Mouse (Mus musculus) heart, postnatal 10 days (tissue): Measurements from ENCODE around the gene Tox2. TPM values are rescaled to one million over a fixed set of nuclear protein-coding genes. Genes with fewer than 3 reads are reported as not detected.

Experiments used
- DNase-seq, 2 experiments: peaks; one replicate each; pipeline ENCODE4 v3.0.0; 2021
- intact Hi-C: fragments of 180-260 bp; cut with DNase I; formaldehyde crosslinking; loops from one replicate; pipeline ENCODE4 v1.15.1; 2025
- total RNA-seq, 2 experiments: library from RNA; stranded (reverse); gene quantifications; 2 replicates each; pipeline ENCODE4 v1.2.3; 2021

The Tox2 gene
- total RNA-seq, 2 experiments from 2014 or later: 3.2 to 3.4 TPM

GRCm38 (mm10) chr2:163359253-163359652 lies 156.3 kb downstream of the Tox2 start:
- no peak for DNase-seq
- intact Hi-C loops: no loop called here

DNA sequence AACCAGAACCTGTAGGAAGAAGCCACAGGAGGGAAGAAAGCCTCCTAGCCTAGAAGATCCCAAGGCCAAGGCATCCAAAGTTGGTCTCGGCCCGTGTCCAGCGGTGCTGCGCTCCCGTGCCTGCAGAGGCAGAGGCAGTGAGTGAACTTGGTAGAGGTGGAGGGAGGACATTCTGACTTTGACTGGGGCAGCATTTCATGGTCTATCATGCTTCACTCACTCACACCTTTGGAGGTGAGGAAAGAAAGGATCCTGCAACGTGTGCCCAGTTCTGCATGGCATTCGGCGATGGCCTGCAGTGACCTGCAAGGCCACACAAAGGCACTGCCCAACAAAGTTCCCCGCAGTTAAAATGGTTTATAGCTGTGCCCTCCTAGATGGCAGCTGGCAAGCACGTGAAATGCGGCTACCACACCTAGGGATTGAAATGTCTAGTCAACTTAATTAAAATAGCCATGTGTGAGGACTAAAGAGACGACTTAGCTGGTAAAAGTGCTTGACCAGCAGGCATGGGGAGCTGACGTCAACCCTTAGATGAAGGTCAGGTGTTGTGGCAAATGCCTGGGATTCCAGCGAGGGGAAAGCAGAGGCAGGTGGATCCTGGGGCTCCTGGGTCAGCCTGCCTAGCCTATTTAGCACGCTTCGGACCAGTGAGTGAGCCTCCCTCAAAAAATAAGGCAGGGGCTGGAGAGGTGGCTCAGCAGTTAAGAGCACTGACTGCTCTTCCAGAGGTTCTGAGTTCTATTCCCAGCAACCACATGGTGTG lies 158.1 kb downstream of the Tox2 start:
- DNase-seq: peak; percentile 76
- intact Hi-C loops: no loop called here

GRCm38 (mm10) chr2:163362940-163363921 lies 160.3 kb downstream of the Tox2 start:
- peak; percentile 75 to 81 for DNase-seq
- intact Hi-C loops: no loop called here

- intact Hi-C loops: no loop called here
- no peak for DNase-seq
These were observed 162.0 kb downstream of the Tox2 start for GRCm38 (mm10) chr2:163364785-163365541.

GRCm38 (mm10) chr2:163370175-163370574 lies 167.2 kb downstream of the Tox2 start:
- intact Hi-C loops: no loop called here
- peak; percentile 56 to 69 for DNase-seq

DNA sequence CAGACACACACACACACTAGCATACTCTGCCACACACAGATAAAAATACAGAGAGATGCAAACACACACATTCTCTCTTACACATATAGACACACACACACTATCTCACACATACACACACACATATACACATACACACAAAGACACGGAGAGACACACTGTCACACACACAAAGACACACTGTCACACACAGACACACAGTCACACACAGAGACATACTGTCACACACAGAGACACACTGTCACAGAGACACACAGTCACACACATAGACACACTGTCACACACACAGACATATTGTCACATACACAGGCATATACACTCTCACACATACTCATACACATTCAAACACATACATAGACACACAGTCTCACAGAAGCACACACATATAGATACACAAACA lies 169.7 kb downstream of the Tox2 start:
- intact Hi-C loops: no loop called here
- no peak for DNase-seq

Other genes with a start within 250 kb of the Tox2 start
- gene Sgk2, start 215.8 kb upstream of the Tox2 start, total RNA-seq: under 1 TPM; 0.12 to 0.43 TPM
- gene Ift52, start 185.8 kb upstream of the Tox2 start, total RNA-seq: 10 to 100 TPM; 25.6 to 27.1 TPM
- gene Mybl2, start 148.4 kb upstream of the Tox2 start, total RNA-seq: 1 to 10 TPM; 4.6 to 5.4 TPM
- not detected for gene Gtsf1l, start 115.3 kb upstream of the Tox2 start, total RNA-seq
- 100 to 1,000 TPM; 378 to 449 TPM for gene Jph2, start 194.9 kb downstream of the Tox2 start, total RNA-seq
- 10 to 100 TPM; 21.3 to 24.4 TPM for gene Oser1, start 221.6 kb downstream of the Tox2 start, total RNA-seq
- gene Gdap1l1, start 235.4 kb downstream of the Tox2 start, total RNA-seq: not detected